Mouse (Mus musculus): ENCODE measurements around the gene Slc25a41. TPM values are rescaled to one million over a fixed set of nuclear protein-coding genes. Genes with fewer than 3 reads are reported as not detected.

Slc25a41 gene
- polyA plus RNA-seq, 2 experiments from 2014 or later = not detected

- peak; percentile 99 for ATAC-seq
Observed at GRCm38 (mm10) chr17:56990115-56990746, 51.2 kb downstream of the Slc25a41 start, which contains the start of gene Clpp. Gene Clpp, plus strand, starts transcription at chr17:56990305.

DNA sequence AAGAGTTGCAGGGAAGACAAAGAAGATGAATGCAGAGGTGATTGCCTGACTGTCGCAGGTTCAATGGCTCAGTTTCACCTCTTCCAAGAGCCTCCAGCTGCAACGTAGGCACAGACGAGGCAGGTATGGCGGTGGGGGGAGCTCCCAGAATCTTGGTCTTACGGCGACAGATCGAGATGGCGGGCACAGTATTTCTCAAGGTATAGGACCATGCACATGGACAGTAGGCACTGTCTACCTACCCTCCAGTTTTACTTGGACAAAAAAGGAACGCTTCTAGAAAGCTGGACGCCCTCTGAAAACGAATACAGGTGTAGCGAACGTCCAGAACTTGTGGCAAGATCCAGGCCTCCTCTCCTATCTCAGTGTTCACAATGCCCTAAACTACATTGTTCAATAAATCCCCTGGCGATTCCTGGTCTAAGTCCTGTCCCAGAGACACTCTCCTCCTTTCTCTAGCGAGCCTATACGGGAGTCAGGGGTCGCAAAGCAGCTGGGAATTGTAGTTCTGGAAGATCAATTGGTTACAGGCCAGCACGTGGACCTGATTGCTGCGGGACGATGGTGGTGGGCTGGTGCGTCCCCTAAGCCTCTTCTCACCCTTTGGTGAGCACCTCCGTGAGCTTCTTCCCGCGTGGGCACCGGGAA is 51.9 kb downstream of the Slc25a41 start:
- ATAC-seq = peak; percentile 67

- no peak for ATAC-seq
Observed at GRCm38 (mm10) chr17:56988921-56989430, 52.5 kb downstream of the Slc25a41 start.

- no peak for ATAC-seq
Observed at GRCm38 (mm10) chr17:56988441-56988840, 53.0 kb downstream of the Slc25a41 start.

GRCm38 (mm10) chr17:56986105-56986805 is 55.2 kb downstream of the Slc25a41 start:
- no peak for ATAC-seq

DNA sequence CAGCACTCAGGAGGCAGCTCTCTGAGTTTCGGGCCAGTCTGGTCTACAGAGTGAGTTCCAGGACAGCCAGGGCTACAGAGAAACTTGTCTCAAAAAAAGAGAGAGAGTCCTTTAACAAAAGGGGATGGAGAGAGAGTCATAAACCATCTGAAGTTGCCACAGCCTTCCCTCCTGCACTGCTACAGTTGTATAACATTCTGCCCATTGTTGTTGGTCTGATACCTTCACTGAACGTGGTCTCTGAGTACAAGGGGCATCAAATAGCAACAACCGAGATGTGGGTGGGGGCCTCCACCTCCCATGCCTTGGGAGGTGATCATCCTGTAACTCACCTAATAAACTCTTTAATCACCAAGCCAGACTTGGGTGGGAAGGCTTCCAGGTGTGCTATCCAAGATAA is 55.8 kb downstream of the Slc25a41 start:
- ATAC-seq = no peak

GRCm38 (mm10) chr17:56984886-56985285 is 56.6 kb downstream of the Slc25a41 start:
- ATAC-seq = no peak

Other genes starting within 250 kb of the Slc25a41 start
- gene Rfx2, start 210.6 kb downstream of the Slc25a41 start, polyA plus RNA-seq (2017; shearing (Covaris generic)) = 1 to 10 TPM; 1.4 to 1.9 TPM
- gene Acsbg2, start 167.2 kb downstream of the Slc25a41 start, polyA plus RNA-seq (2017; shearing (Covaris generic)) = under 1 TPM in 1 of 2 experiments, not detected in 1; 0.21 TPM
- gene 1700061G19Rik, start 166.2 kb downstream of the Slc25a41 start, polyA plus RNA-seq (2017; shearing (Covaris generic)) = under 1 TPM; 0.28 to 0.37 TPM
- 1 to 10 TPM; 4.6 to 6.4 TPM for gene Mllt1, start 106.2 kb downstream of the Slc25a41 start, polyA plus RNA-seq (2017; shearing (Covaris generic))
- gene Acer1, start 59.5 kb downstream of the Slc25a41 start, polyA plus RNA-seq (2017; shearing (Covaris generic)) = not detected
- gene Clpp, start 51.3 kb downstream of the Slc25a41 start, polyA plus RNA-seq (2017; shearing (Covaris generic)) = 10 to 100 TPM; 79.3 to 85.4 TPM
- gene Alkbh7, start 44.3 kb downstream of the Slc25a41 start, polyA plus RNA-seq (2017; shearing (Covaris generic)) = 10 to 100 TPM; 22.6 to 26.9 TPM
- gene Pspn, start 41.6 kb downstream of the Slc25a41 start, polyA plus RNA-seq (2017; shearing (Covaris generic)) = not detected
- gene Gtf2f1, start 30.4 kb downstream of the Slc25a41 start, polyA plus RNA-seq (2017; shearing (Covaris generic)) = 10 to 100 TPM; 63.3 to 89.3 TPM
- under 1 TPM in 1 of 2 experiments, not detected in 1; 0.57 TPM for gene Gm17949, start 30.2 kb downstream of the Slc25a41 start, polyA plus RNA-seq (2017; shearing (Covaris generic))
- gene Khsrp, start 10.1 kb downstream of the Slc25a41 start, polyA plus RNA-seq (2017; shearing (Covaris generic)) = 10 to 100 TPM; 19.6 to 30.9 TPM
- gene Crb3, start 17.5 kb upstream of the Slc25a41 start, polyA plus RNA-seq (2017; shearing (Covaris generic)) = under 1 TPM; 0.46 to 0.73 TPM
- gene Slc25a23, start 18.2 kb upstream of the Slc25a41 start, polyA plus RNA-seq (2017; shearing (Covaris generic)) = 1 to 10 TPM; 1.5 to 3.2 TPM
- gene Dennd1c, start 36.9 kb upstream of the Slc25a41 start, polyA plus RNA-seq (2017; shearing (Covaris generic)) = 100 to 1,000 TPM; 205 to 208 TPM
- 1 to 10 TPM; 3.5 to 4.2 TPM for gene Tubb4a, start 46.1 kb upstream of the Slc25a41 start, polyA plus RNA-seq (2017; shearing (Covaris generic))
- 1 to 10 TPM; 9.0 to 9.9 TPM for gene Tnfsf9, start 63.7 kb upstream of the Slc25a41 start, polyA plus RNA-seq (2017; shearing (Covaris generic))
- 1 to 10 TPM; 1.1 to 2.1 TPM for gene Cd70, start 108.1 kb upstream of the Slc25a41 start, polyA plus RNA-seq (2017; shearing (Covaris generic))
- gene Tnfsf14, start 152.5 kb upstream of the Slc25a41 start, polyA plus RNA-seq (2017; shearing (Covaris generic)) = 10 to 100 TPM in 1 of 2 experiments, 1 to 10 TPM in 1; 7.9 to 12.8 TPM
- under 1 TPM in 1 of 2 experiments, not detected in 1; 0.41 TPM for gene C3, start 186.5 kb upstream of the Slc25a41 start, polyA plus RNA-seq (2017; shearing (Covaris generic))
- 10 to 100 TPM; 46.4 to 55.8 TPM for gene Gpr108, start 206.8 kb upstream of the Slc25a41 start, polyA plus RNA-seq (2017; shearing (Covaris generic))
- 1 to 10 TPM; 1.7 to 2.5 TPM for gene Trip10, start 207.8 kb upstream of the Slc25a41 start, polyA plus RNA-seq (2017; shearing (Covaris generic))
- 10 to 100 TPM; 74.1 to 83.7 TPM for gene Vav1, start 237.4 kb upstream of the Slc25a41 start, polyA plus RNA-seq (2017; shearing (Covaris generic))

Measured in activated CD4-positive, CD25-positive, alpha-beta regulatory T cell, adult 4 months (primary cell).